Mouse (Mus musculus): ENCODE measurements around the gene Adh7. TPM values are rescaled to one million over a fixed set of nuclear protein-coding genes. Genes with fewer than 3 reads are reported as not detected.

Gene Adh7
- polyA plus RNA-seq, 1 experiment from 2014 or later = 0.62 TPM

- WGBS = 53% methylated on average over 5 of the region's 5 CpGs
- H3K9me3 ChIP-seq (ENCODE audit: low read length) = no peaks in the 10 kb centered on the region
- ATAC-seq (peak; percentile 47), DNase-seq (ENCODE audit: low spot score) (peak; percentile 56)
- no peak overlapping the region for H3K27ac ChIP-seq (ENCODE audit: low read length)
- no peak overlapping the region for H3K4me3 ChIP-seq (ENCODE audit: low read depth, low read length)
- H3K9ac ChIP-seq (replicated peaks; ENCODE audit: low read depth) = no peak overlapping the region
- TF ChIP-seq CTCF (IDR thresholded peaks at IDR 0.05) (no peak), EP300 (IDR thresholded peaks at IDR 0.05) (no peak)
- no peaks in the 10 kb centered on the region for H3K36me3 ChIP-seq (ENCODE audit: insufficient read depth, low read length)
- H3K27me3 ChIP-seq (replicated peaks; ENCODE audit: insufficient read depth, low read length) = no peaks in the 10 kb centered on the region
- no peaks in the 10 kb centered on the region for H3K4me1 ChIP-seq (ENCODE audit: insufficient read depth, low read depth, low read length)
- H3K4me2 ChIP-seq (replicated peaks; ENCODE audit: low read depth, low read length) = no peak overlapping the region
These were observed 45.8 kb downstream of the Adh7 start for GRCm38 (mm10) chr3:138263154-138263930.

DNA sequence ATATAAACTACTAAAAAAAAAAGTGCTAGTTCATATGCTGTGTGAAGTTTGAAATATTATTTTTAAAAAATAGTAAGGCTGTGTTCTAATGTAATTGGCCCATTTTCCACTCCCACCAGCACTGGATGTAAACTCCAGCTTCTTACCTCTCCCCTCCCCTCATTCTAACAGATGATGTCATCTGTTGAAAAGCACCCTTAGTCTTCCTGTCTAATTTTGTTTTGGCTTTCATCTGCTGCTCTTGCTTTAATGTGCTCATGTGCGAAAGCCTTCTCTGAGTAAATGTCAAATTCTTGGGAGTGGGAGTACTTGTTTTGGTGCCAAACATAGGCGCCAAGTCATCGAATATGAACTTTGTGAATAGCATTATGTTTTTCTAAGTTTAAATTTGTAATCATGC is 47.1 kb downstream of the Adh7 start:
- 53% methylated on average over 3 of the region's 3 CpGs for WGBS
- no peak for DNase-seq (ENCODE audit: low spot score)
- H3K4me3 ChIP-seq (ENCODE audit: low read depth, low read length) = no peak overlapping the region
- H3K27ac ChIP-seq (ENCODE audit: low read length) = no peak overlapping the region
- H3K27me3 ChIP-seq (replicated peaks; ENCODE audit: insufficient read depth, low read length) = no peaks in the 10 kb centered on the region
- TF ChIP-seq EP300 (IDR thresholded peaks at IDR 0.05) (no peak), CTCF (IDR thresholded peaks at IDR 0.05) (no peak)
- no peak overlapping the region for H3K4me2 ChIP-seq (replicated peaks; ENCODE audit: low read depth, low read length)
- no peak overlapping the region for H3K9ac ChIP-seq (replicated peaks; ENCODE audit: low read depth)
- no peaks in the 10 kb centered on the region for H3K4me1 ChIP-seq (ENCODE audit: insufficient read depth, low read depth, low read length)
- no peaks in the 10 kb centered on the region for H3K9me3 ChIP-seq (ENCODE audit: low read length)
- ATAC-seq = no peak
- H3K36me3 ChIP-seq (ENCODE audit: insufficient read depth, low read length) = no peaks in the 10 kb centered on the region

DNA sequence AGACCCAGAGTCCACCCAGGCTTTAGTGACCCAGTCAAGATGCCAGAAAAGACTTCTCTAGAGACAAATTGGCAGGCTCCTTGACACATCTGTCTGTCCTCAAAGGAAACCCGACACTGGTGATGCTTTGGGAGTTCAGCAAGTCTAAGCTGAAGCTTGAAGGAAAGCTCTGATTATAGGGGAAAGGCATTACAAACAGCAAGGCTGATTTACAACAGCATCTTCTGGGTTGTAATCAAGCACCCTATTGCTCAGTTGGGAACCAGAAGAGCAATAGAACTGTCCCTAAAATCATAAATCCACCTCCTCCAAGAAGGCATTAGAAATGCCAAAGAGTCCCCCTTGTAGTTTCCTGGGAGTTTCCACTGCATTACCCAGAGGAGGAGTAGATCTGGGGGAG is 52.9 kb downstream of the Adh7 start:
- H3K36me3 ChIP-seq (ENCODE audit: insufficient read depth, low read length) = no peaks in the 10 kb centered on the region
- H3K9ac ChIP-seq (replicated peaks; ENCODE audit: low read depth) = no peak overlapping the region
- H3K4me3 ChIP-seq (ENCODE audit: low read depth, low read length) = no peak overlapping the region
- 41% methylated on average over 1 of the region's 1 CpGs for WGBS
- H3K27me3 ChIP-seq (replicated peaks; ENCODE audit: insufficient read depth, low read length) = no peaks in the 10 kb centered on the region
- TF ChIP-seq CTCF (IDR thresholded peaks at IDR 0.05) (no peak), EP300 (IDR thresholded peaks at IDR 0.05) (no peak)
- H3K4me2 ChIP-seq (replicated peaks; ENCODE audit: low read depth, low read length) = no peak overlapping the region
- H3K9me3 ChIP-seq (ENCODE audit: low read length) = no peaks in the 10 kb centered on the region
- ATAC-seq (no peak), DNase-seq (ENCODE audit: low spot score) (no peak)
- no peak overlapping the region for H3K27ac ChIP-seq (ENCODE audit: low read length)
- no peaks in the 10 kb centered on the region for H3K4me1 ChIP-seq (ENCODE audit: insufficient read depth, low read depth, low read length)

DNA sequence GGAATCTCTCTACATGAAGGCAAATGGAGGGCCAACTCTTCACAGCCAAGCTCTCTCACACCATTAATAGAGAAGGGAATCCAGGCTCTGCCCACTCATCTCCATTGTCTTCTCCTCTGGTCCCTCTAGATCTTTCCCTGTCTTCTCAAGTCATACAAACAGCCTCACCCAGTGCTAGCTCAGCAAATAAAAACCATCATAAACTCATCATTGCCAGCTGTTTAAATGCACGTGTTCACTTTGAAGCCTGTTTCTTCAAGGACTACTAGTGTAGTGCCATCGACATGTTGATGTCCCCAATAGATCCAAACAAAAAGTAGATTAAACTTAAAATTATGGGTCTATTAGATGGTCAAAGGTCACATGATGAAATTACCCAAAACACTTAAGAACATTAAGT is 53.7 kb downstream of the Adh7 start:
- Histone ChIP-seq H3K9ac (replicated peaks; ENCODE audit: low read depth) (no peak overlapping the region), H3K4me3 (ENCODE audit: low read depth, low read length) (no peak overlapping the region), H3K9me3 (ENCODE audit: low read length) (no peaks in the 10 kb centered on the region), H3K36me3 (ENCODE audit: insufficient read depth, low read length) (no peaks in the 10 kb centered on the region), H3K4me2 (replicated peaks; ENCODE audit: low read depth, low read length) (no peak overlapping the region), H3K27ac (ENCODE audit: low read length) (no peak overlapping the region), H3K4me1 (ENCODE audit: insufficient read depth, low read depth, low read length) (no peaks in the 10 kb centered on the region), H3K27me3 (replicated peaks; ENCODE audit: insufficient read depth, low read length) (no peaks in the 10 kb centered on the region)
- DNase-seq (ENCODE audit: low spot score) (no peak), ATAC-seq (no peak; the same call in 1 of the 2 replicates)
- WGBS = 72% methylated on average over 2 of the region's 2 CpGs
- TF ChIP-seq CTCF (IDR thresholded peaks at IDR 0.05) = no peak
- peak; percentile 45 for TF ChIP-seq EP300 (IDR thresholded peaks at IDR 0.05)

DNA sequence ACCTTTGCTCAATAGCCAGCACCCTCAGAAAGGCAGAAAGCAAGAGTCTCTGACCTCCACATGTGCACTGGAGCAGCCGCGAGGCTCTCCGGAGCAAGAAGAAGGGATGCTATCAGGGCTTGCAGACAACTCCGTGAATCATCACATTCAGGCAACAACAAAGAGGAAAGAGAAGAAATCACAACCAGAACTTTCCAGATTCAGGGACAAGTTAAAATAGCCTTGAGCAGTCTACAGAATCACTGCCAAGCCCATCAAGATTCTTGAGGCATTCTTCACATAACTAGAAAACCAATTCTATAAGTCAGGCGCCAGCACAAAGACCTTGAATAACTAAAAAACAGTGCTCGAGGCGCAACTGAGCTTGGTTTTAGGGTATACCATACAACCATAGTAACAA is 55.5 kb downstream of the Adh7 start:
- TF ChIP-seq CTCF (IDR thresholded peaks at IDR 0.05) (no peak), EP300 (IDR thresholded peaks at IDR 0.05) (no peak)
- WGBS = 74% methylated on average over 7 of the region's 7 CpGs

GRCm38 (mm10) chr3:138275100-138275499 is 57.5 kb downstream of the Adh7 start:
- 51% methylated on average over 3 of the region's 3 CpGs for WGBS
- no peak for DNase-seq (ENCODE audit: low spot score)

More for the DNA sequence above, 55.5 kb downstream of the Adh7 start:
- Histone ChIP-seq H3K36me3 (ENCODE audit: insufficient read depth, low read length) (no peaks in the 10 kb centered on the region), H3K27me3 (replicated peaks; ENCODE audit: insufficient read depth, low read length) (no peaks in the 10 kb centered on the region), H3K9ac (replicated peaks; ENCODE audit: low read depth) (no peak overlapping the region), H3K4me2 (replicated peaks; ENCODE audit: low read depth, low read length) (no peak overlapping the region), H3K9me3 (ENCODE audit: low read length) (no peaks in the 10 kb centered on the region), H3K4me1 (ENCODE audit: insufficient read depth, low read depth, low read length) (no peaks in the 10 kb centered on the region), H3K27ac (ENCODE audit: low read length) (no peak overlapping the region), H3K4me3 (ENCODE audit: low read depth, low read length) (no peak overlapping the region)
- DNase-seq (ENCODE audit: low spot score) (no peak), ATAC-seq (no peak)

More at GRCm38 (mm10) chr3:138275100-138275499, 57.5 kb downstream of the Adh7 start:
- Histone ChIP-seq H3K4me2 (replicated peaks; ENCODE audit: low read depth, low read length) (no peak overlapping the region), H3K27ac (ENCODE audit: low read length) (no peak overlapping the region), H3K9me3 (ENCODE audit: low read length) (no peaks in the 10 kb centered on the region), H3K4me1 (ENCODE audit: insufficient read depth, low read depth, low read length) (no peaks in the 10 kb centered on the region), H3K9ac (replicated peaks; ENCODE audit: low read depth) (no peak overlapping the region), H3K36me3 (ENCODE audit: insufficient read depth, low read length) (no peaks in the 10 kb centered on the region), H3K27me3 (replicated peaks; ENCODE audit: insufficient read depth, low read length) (no peaks in the 10 kb centered on the region), H3K4me3 (ENCODE audit: low read depth, low read length) (no peak overlapping the region)
- TF ChIP-seq EP300 (IDR thresholded peaks at IDR 0.05) (no peak), CTCF (IDR thresholded peaks at IDR 0.05) (no peak)
- no peak for ATAC-seq
